Mouse (Mus musculus) midbrain, embryonic 15.5 days (tissue): ENCODE results near the gene Fbxo27. TPM values are rescaled to one million over a fixed set of nuclear protein-coding genes. Genes with fewer than 3 reads are reported as not detected.

ENCODE experiments used
- ATAC-seq: fragments of 200-750 bp; cut with Nextera tagmentation; replicated peaks from 2 replicates; pipeline ENCODE4 v1.8.0; 2017; ENCODE audit warnings: moderate TSS enrichment
- H3K27ac ChIP-seq: fragments of 300-500 bp; sonication (generic); 2 replicates; pipeline ENCODE4 v1.5.1; 2015; ENCODE audit warnings: mild to moderate bottlenecking, inconsistent platforms
- H3K27me3 ChIP-seq: fragments of 300-500 bp; sonication (generic); replicated peaks from 2 replicates; pipeline ENCODE4 v1.6.1; 2015; ENCODE audit warnings: inconsistent platforms
- H3K36me3 ChIP-seq: fragments of 300-500 bp; sonication (generic); replicated peaks from 2 replicates; pipeline ENCODE4 v1.6.1; 2015; ENCODE audit warnings: inconsistent platforms
- H3K4me1 ChIP-seq: fragments of 300-500 bp; sonication (generic); 2 replicates; pipeline ENCODE4 v1.6.1; 2015; ENCODE audit warnings: inconsistent platforms
- H3K4me2 ChIP-seq: fragments of 300-500 bp; sonication (generic); 2 replicates; pipeline ENCODE4 v1.6.1; 2015; ENCODE audit warnings: inconsistent platforms, mild to moderate bottlenecking, moderate library complexity
- H3K4me3 ChIP-seq: fragments of 300-500 bp; sonication (generic); 2 replicates; pipeline ENCODE4 v1.5.1; 2015; ENCODE audit warnings: mild to moderate bottlenecking, inconsistent platforms
- H3K9ac ChIP-seq: fragments of 300-500 bp; sonication (generic); 2 replicates; pipeline ENCODE4 v1.6.1; 2015; ENCODE audit warnings: mild to moderate bottlenecking, inconsistent platforms
- H3K9me3 ChIP-seq: fragments of 300-500 bp; sonication (generic); 2 replicates; pipeline ENCODE4 v1.6.1; 2016; ENCODE audit warnings: inconsistent platforms
- WGBS: fragments of 180-500 bp; shearing (Covaris S2); methylation state at CpG from one replicate; pipeline ENCODE4 v1.1.7; 2015; ENCODE audit warnings: mixed read lengths; 5-methylcytosine and 5-hydroxymethylcytosine counted together
- polyA plus RNA-seq: library from polyadenylated mRNA; unstranded; fragments of >200 nt; fragmentation: Nextera tagmentation; extraction: Ambion mirVana; gene quantifications from 2 replicates; pipeline ENCODE4 v1.2.1, GENCODE M21; 2015

Gene Fbxo27
- polyA plus RNA-seq, 1 experiment from 2014 or later = 12.1 TPM

- ATAC-seq = peak; percentile 80
- Histone ChIP-seq H3K27me3 (no peaks in the 10 kb centered on the region), H3K9ac (peak overlapping the region; percentile 3; the same call in 1 of the 2 replicates), H3K4me3 (peak overlapping the region; percentile 38), H3K4me1 (peaks cover 9% of the 10 kb centered on the region), H3K36me3 (no peaks in the 10 kb centered on the region), H3K27ac (no peak overlapping the region), H3K9me3 (no peaks in the 10 kb centered on the region), H3K4me2 (peak overlapping the region; percentile 53)
- WGBS = 2% methylated on average over 58 of the region's 58 CpGs
These were observed 39.9 kb downstream of the Fbxo27 start for GRCm38 (mm10) chr7:28732341-28733142.

DNA sequence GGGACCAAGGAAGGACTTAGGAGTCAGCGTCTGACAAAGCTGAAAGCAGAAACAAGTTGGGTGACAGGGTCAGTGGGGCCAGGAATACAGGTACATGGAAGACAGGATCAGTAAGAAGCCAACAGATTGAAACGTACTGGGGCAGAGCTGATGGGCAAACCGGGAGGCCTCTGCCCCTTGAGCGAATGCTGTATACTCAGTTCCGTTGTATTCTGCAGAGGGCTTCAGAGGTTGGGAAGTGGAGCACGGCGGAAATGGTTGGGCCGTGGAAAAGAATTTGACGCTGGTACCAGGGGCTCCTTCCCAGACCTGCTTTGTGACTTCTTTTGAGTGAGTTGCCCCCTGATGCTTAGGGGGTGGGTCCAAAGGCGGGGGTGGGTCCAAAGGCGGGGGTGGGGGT is 40.6 kb downstream of the Fbxo27 start:
- peaks cover 9% of the 10 kb centered on the region for H3K4me1 ChIP-seq
- peak overlapping the region; percentile 53 for H3K4me2 ChIP-seq
- no peaks in the 10 kb centered on the region for H3K9me3 ChIP-seq
- peaks cover under 1% of the 10 kb centered on the region; the same call in 1 of the 2 replicates for H3K36me3 ChIP-seq
- 6% methylated on average over 11 of the region's 11 CpGs for WGBS
- no peaks in the 10 kb centered on the region for H3K27me3 ChIP-seq
- no peak overlapping the region for H3K9ac ChIP-seq
- ATAC-seq = 0 out of 2 replicates have a peak, but pooled peaks have one; percentile 3
- peak overlapping the region; percentile 38 for H3K4me3 ChIP-seq
- H3K27ac ChIP-seq = no peak overlapping the region

- Histone ChIP-seq H3K4me2 (no peak overlapping the region), H3K36me3 (peaks cover 3% of the 10 kb centered on the region; the same call in 1 of the 2 replicates), H3K27me3 (no peaks in the 10 kb centered on the region), H3K4me1 (peaks cover 10% of the 10 kb centered on the region), H3K9ac (no peak overlapping the region), H3K9me3 (no peaks in the 10 kb centered on the region), H3K27ac (no peak overlapping the region), H3K4me3 (no peak overlapping the region)
- WGBS = 86% methylated on average over 6 of the region's 6 CpGs
- ATAC-seq = no peak
These were observed 43.1 kb downstream of the Fbxo27 start for GRCm38 (mm10) chr7:28735701-28736100.

GRCm38 (mm10) chr7:28739829-28740228 is 47.2 kb downstream of the Fbxo27 start:
- Histone ChIP-seq H3K4me2 (no peak overlapping the region), H3K9me3 (no peaks in the 10 kb centered on the region), H3K9ac (no peak overlapping the region), H3K36me3 (peaks cover 3% of the 10 kb centered on the region; the same call in 1 of the 2 replicates), H3K4me1 (peaks cover 14% of the 10 kb centered on the region), H3K4me3 (no peak overlapping the region), H3K27me3 (no peaks in the 10 kb centered on the region), H3K27ac (no peak overlapping the region)
- ATAC-seq = no peak
- 96% methylated on average over 21 of the region's 21 CpGs for WGBS

GRCm38 (mm10) chr7:28740949-28741348 is 48.3 kb downstream of the Fbxo27 start:
- Histone ChIP-seq H3K9ac (peak overlapping the region; percentile 73), H3K9me3 (no peaks in the 10 kb centered on the region), H3K4me2 (peak overlapping the region; percentile 91), H3K27ac (peak overlapping the region; percentile 74; the same call in 1 of the 2 replicates), H3K27me3 (no peaks in the 10 kb centered on the region), H3K4me3 (peak overlapping the region; percentile 90), H3K36me3 (peaks cover 3% of the 10 kb centered on the region; the same call in 1 of the 2 replicates), H3K4me1 (peaks cover 14% of the 10 kb centered on the region)
- 41% methylated on average over 9 of the region's 9 CpGs for WGBS
- ATAC-seq = no peak

DNA sequence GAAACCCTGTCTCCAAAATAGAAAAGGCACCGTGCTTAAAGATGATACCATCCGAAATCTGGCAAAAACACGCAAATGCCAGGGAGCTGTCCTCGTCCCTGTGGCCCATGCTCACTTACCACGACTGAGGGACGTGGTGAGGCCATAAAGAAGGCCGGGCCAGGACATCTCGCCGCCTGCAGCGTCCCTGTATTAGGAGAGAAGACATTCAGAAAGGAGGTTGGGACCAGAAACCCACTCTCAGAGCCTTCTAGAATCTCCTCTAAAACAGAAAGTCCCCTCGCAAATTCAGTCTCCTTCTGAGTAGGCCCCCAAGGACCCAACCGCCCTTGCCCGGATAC is 48.7 kb downstream of the Fbxo27 start:
- Histone ChIP-seq H3K4me3 (peak overlapping the region; percentile 90), H3K4me2 (peak overlapping the region; percentile 91), H3K4me1 (peaks cover 14% of the 10 kb centered on the region), H3K27me3 (no peaks in the 10 kb centered on the region), H3K9ac (peak overlapping the region; percentile 73), H3K27ac (peak overlapping the region; percentile 74), H3K9me3 (no peaks in the 10 kb centered on the region), H3K36me3 (peaks cover 3% of the 10 kb centered on the region; the same call in 1 of the 2 replicates)
- ATAC-seq = peak; percentile 27; the same call in 1 of the 2 replicates
- WGBS = under 1% methylated on average over 13 of the region's 13 CpGs

DNA sequence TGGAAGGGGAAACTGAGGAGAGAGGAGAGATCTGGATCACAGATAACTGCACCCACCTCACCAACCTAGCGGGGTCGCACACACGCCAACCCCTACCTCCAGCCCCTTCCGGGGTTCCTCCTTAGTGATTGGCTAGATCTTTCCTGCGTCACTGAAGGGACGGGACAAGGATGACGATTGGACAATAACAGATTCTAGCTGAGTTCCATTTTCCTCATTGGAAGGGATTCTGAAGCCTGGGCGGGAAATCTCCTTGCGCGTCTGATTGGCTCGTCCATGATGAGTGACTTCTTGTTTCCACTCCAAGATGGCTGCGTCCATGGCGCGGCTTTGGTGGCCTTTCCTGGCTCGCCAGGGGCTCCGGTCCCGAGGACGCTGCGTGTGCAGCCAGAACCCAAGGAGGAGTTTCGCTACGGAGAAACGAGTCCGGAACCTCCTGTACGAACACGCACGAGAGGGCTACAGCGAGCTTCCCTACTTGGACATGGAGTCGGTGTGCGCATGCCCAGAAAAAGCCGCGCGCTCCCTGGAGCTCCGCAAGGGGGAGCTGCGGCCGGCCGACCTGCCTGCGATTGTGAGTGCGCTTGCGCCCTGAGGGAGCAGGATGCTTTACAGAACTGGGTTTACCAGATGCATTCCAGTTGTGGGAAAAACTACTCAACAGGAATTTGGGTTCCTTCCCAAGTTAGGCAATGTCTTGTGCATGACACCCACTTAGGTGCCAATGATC is 49.2 kb downstream of the Fbxo27 start, which contains the start of the genes Mrps12 and Sars2:
Gene Mrps12, minus strand, starts transcription at position 112 of the 730 bp plus-strand sequence.
Gene Sars2, plus strand, starts transcription at position 284 of the 730 bp plus-strand sequence.
- peak within 1 kb of the TSS; percentile 92 for H3K27ac ChIP-seq
- H3K27me3 ChIP-seq = no peaks in the 10 kb centered on the region
- H3K4me3 ChIP-seq = peak within 1 kb of the TSS; percentile 90
- ATAC-seq = peak; percentile 99
- H3K4me2 ChIP-seq = peak within 1 kb of the TSS; percentile 91
- H3K4me1 ChIP-seq = peaks cover 14% of the 10 kb centered on the region
- peaks cover 3% of the 10 kb centered on the region; the same call in 1 of the 2 replicates for H3K36me3 ChIP-seq
- H3K9ac ChIP-seq = peak within 1 kb of the TSS; percentile 76
- WGBS = under 1% methylated on average over 39 of the region's 39 CpGs
- H3K9me3 ChIP-seq = no peaks in the 10 kb centered on the region

Other genes with a start within 250 kb of the Fbxo27 start
- gene Lrfn1, start 240.9 kb upstream of the Fbxo27 start, polyA plus RNA-seq = 20.9 and 23.0 TPM in 2 replicates
- not detected in 2 replicates for gene Ifnl2, start 182.4 kb upstream of the Fbxo27 start, polyA plus RNA-seq
- not detected in 2 replicates for gene Ifnl3, start 170.0 kb upstream of the Fbxo27 start, polyA plus RNA-seq
- gene Sycn, start 152.0 kb upstream of the Fbxo27 start, polyA plus RNA-seq = not detected in 2 replicates
- 0.14 and 0.18 TPM in 2 replicates for gene Nccrp1, start 145.6 kb upstream of the Fbxo27 start, polyA plus RNA-seq
- gene Samd4b, start 94.7 kb upstream of the Fbxo27 start, polyA plus RNA-seq = 22.8 and 24.8 TPM in 2 replicates
- gene Pak4, start 94.7 kb upstream of the Fbxo27 start, polyA plus RNA-seq = 20.9 and 21.6 TPM in 2 replicates
- 0.40 TPM in 1 of 2 replicates, not detected in the other for gene Acp7, start 61.5 kb upstream of the Fbxo27 start, polyA plus RNA-seq
- 3.7 and 4.0 TPM in 2 replicates for gene Fbxo17, start 24.0 kb downstream of the Fbxo27 start, polyA plus RNA-seq
- gene Mrps12, start 49.0 kb downstream of the Fbxo27 start, polyA plus RNA-seq = 96.7 and 106 TPM in 2 replicates
- 18.3 and 18.7 TPM in 2 replicates for gene Sars2, start 49.1 kb downstream of the Fbxo27 start, polyA plus RNA-seq
- gene Ccer2, start 63.3 kb downstream of the Fbxo27 start, polyA plus RNA-seq = 0.36 and 0.50 TPM in 2 replicates
- 125 and 129 TPM in 2 replicates for gene Sirt2, start 73.9 kb downstream of the Fbxo27 start, polyA plus RNA-seq
- gene Nfkbib, start 74.7 kb downstream of the Fbxo27 start, polyA plus RNA-seq = 65.8 and 66.5 TPM in 2 replicates
- gene Rinl, start 96.1 kb downstream of the Fbxo27 start, polyA plus RNA-seq = 2.4 and 3.3 TPM in 2 replicates
- 175 and 176 TPM in 2 replicates for gene Hnrnpl, start 115.7 kb downstream of the Fbxo27 start, polyA plus RNA-seq
- 92.7 and 94.7 TPM in 2 replicates for gene Ech1, start 132.4 kb downstream of the Fbxo27 start, polyA plus RNA-seq
- 5.6 and 8.2 TPM in 2 replicates for gene Lgals4, start 141.0 kb downstream of the Fbxo27 start, polyA plus RNA-seq
- gene Lgals7, start 171.0 kb downstream of the Fbxo27 start, polyA plus RNA-seq = 7.8 and 9.2 TPM in 2 replicates
- 0.33 and 0.52 TPM in 2 replicates for gene Capn12, start 188.6 kb downstream of the Fbxo27 start, polyA plus RNA-seq